Mouse (Mus musculus) adrenal gland, postnatal 4 days (tissue): ENCODE results near the gene Pdcd1lg2. TPM values are rescaled to one million over a fixed set of nuclear protein-coding genes. Genes with fewer than 3 reads are reported as not detected.
"Not testable (repeated sequence)": the region's sequence is repeated elsewhere in the genome, so short reads cannot be mapped to it uniquely, and the experiment has no call there.

ENCODE experiments used
- DNase-seq, 2 experiments: peaks; one replicate each; pipeline ENCODE4 v3.0.0; 2021 to 2022; ENCODE audit warnings: low spot score in 2 of 2, mixed read lengths in 2 of 2
- total RNA-seq, 2 experiments: library from RNA; stranded (reverse); gene quantifications; 2 replicates each; pipeline ENCODE4 v1.2.3; 2021

Gene Pdcd1lg2
- total RNA-seq, 2 experiments from 2014 or later, result not detected

DNA sequence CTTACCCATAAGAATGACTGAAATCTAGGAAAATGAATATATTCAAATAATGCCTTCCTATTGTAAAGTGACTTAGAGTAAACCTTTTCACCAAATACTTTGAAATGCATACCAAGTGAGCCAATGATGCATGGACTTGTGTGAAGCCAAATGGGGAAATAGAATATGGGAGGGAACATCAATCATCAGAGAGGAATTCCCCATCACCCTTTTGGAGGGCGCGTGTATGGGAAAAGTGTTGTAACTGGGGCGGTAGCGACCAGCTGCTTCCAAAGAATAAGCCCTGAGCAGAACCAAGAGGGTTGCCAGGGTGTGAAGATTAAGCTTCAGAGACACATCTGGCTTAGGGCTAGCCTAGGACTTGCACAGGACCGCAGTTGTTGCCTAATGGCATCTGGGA, 27.4 kb upstream of the Pdcd1lg2 start:
- no peak for DNase-seq

DNA sequence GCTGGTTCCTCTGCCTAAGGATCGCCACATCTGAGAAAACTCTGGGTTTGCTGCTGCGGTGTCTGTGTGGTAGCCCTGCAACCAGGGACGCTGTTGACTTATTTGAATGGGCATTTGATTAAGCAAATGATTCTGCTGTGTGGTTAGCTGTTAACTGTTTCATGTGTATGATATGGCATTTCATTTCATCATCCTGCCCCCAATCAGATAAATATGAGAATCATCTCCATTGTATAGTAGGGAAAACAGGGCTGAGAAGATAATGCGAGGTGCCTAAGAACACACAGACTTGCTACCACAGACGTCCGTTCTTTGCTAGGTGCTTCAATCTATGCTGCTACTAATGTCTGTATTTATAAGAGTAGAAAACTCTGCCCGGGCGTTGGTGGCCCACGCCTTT, 26.3 kb upstream of the Pdcd1lg2 start:
- no peak for DNase-seq

DNA sequence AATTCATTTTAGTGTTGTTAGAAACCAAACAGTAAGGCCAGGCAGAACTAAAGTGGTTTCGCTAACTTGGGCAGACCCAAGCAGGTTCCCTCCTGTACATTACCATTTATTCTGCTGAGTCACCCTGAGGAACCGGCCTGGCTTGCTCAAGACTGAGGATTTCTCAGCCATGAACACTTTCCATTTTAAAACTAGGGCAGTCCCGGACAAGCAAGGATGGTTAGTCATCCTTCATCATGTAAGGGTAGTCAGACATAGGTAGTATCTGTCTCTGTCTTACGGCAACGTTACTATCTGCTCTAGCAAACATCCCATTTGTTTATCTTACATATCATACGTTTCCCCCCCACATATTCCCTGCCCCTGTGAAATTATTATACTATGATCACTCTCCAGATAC, 25.7 kb upstream of the Pdcd1lg2 start:
- DNase-seq, result no peak

DNA sequence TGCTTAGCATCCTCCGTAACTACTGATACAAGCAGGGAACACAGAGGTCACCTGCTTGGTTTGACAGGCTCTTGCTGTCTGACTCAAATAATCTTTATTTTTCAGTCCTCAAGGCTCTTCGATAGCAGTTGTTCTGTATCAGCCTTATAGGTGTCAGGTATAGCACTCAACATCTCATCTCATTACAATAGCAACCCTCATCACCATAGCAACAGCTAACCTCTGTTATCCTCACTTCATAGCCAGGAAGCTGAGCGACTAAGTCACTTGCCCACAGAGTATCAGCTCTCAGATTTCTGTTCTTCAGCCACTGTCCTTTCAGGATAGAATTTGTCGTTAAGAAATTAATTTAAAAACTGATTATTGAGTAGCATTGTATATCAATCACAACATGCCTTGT, 24.9 kb upstream of the Pdcd1lg2 start:
- no peak for DNase-seq

DNA sequence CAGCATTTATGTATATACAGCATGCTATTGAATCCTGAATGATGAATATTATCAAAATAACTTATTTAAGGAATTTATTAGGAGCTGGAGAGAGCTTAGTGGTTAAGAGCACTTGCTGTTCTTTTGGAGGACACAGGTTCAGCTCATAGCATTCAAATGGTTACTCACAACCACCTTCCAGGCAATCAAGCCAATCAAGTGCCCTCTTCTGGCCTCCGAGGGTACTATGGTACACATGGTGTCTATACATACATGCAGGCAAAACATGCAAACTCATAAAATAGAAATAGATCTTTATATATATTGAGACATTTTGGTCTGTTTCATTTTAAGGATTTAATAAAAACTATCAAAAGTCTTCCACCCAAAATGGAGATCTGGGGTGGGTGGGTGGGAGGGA, 21.9 kb upstream of the Pdcd1lg2 start:
- DNase-seq, result no peak

DNA sequence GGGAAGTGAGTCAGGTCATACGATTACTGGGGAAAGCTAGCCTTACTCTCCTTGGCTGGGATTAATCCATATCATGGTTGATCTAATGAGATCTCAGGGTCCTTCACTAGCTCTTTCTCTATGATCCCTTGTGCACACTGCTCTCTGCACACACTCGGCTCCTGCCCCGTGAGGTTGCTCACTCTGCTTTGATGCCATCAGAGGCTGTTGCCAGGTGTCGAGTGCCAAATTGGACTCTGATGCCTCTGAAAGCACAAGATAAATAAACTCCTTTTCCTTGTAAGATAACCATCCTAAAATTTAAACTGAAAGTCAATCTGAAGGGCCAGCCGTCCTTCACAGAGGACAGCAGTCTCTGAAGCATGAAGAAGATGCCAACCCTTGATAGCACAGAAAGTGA, 20.2 kb upstream of the Pdcd1lg2 start:
- no peak for DNase-seq

DNA sequence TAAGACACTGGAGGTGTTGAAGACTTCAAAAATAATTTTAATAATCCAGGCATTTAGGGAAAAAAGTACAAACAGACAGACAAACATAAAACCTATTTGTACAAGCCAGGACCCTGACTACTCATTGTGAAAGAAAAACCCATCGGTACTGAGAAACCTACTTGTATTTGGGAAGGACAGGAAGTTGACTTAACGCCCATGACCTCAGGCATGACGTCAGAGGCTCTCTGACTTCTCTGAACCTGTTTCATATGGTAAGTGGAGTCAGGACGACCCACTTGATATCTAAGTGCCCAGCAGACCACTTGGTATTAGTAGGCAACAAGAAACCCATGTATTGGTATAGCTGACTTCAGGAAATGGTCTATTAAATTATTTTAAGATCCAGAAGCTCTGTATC, 19.4 kb upstream of the Pdcd1lg2 start:
- DNase-seq, result no peak

DNA sequence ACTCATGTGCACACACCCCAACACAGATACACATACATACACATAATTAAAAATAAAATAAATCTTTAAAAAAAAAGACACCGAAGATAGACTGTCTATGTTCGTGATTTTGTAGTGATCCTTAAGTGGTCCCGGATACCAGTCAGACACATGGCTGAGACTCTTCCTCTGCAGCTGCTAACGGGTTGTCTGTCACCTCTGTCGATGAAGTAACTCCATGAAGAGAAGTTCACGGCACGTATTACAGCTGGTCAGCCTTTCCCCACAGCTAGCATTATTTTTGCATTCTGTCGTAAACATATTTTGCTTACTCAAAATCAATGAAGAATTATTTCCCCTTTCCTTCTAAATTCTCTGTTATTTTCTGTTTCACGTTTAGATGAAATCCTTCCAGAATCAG, 17.4 kb upstream of the Pdcd1lg2 start:
- no peak for DNase-seq

DNA sequence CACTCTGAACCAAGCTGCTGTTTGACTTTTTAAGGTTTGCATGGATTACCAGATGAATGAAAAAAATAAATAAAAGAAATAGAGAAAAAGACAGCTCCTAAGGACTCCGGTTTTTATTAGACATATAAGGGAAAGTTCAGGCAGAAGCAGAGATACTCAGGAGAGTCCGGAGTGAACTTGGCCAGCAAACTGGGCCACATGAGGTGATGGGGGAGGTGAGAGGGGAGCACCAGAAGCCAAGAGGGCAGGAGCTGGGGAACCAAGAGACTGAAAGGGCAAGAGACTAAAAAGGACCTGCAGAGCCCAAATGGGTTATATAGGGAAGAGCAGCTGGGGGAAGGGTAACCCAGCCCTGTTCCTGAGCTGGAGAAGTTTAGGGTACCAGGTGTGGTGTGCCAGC, 16.0 kb upstream of the Pdcd1lg2 start:
- DNase-seq, result no peak

DNA sequence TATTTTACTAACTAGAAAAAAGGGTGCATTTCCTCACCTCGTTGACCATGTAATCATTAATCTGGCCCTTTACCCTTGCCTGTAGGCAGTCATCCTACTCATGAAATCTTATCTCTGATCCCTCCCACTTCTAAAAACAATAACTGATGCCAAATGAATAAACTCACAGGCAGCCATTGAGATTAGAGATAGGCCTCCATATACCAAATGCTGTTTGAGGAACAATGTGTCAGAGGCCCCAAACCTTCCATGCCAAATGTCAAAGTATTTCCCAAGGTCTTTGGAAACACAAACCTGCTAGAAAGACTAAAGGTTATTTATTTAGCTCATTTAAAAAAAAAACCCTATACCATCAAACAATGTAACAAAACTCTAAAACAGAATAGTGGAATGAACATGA, 14.4 kb upstream of the Pdcd1lg2 start:
- DNase-seq, result no peak

DNA sequence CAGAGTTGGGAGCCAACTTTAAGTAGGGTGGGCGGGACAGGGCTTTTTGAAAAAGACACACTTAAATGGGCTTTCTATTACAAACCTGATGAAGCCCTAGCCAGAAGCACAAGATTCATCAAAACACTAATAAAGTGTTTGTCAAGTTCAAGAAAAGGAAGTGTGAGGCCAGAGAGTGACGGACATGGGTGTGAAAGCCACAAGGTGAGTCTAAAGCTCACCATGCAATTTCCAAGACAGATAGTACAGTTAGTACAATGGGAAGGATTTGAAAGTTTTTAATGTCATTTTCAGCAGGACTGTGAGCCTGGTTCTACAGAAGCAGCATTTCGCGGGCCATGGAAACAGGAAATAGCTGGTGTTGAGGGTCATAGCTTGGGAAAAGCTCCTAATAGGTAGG, 10.9 kb upstream of the Pdcd1lg2 start:
- no peak for DNase-seq

DNA sequence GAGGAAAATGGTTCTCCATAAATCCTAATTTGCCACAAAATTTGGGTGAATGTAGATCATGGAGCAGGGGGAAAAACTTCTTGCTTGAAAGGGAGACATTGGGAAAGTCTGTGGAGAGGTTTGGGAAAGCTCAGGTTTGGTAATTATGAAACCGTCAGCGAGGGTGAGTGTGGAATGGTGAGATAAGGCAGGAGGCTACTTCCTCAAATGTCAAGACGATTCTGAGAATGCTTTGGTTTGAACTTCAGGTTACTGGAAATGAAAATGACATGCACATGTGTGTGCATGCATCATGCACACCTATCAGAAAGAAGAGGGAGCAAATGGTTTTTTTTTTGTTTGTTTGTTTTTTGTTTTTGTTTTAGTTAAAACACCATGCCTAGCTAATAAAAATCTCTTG, 10.3 kb upstream of the Pdcd1lg2 start:
- DNase-seq, result no peak

DNA sequence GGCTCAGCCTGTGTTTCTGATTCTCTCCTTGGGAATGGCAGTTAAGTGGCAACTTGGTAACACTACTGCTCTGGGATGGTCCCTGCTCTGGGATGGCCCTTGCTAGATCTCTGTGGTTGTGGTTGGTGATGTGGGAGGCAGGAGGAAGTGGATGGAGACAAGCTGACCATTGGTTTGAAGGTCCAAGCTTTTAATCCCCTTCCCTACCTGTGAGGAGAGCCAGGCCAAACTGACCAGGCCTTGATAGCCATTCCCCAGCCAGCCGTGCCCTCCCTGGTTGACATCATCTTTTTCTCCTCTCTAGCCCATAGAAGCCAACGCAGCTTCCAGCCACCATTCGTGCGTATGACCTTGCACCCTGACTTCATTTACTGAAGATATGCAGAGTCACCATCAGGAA, 8.1 kb upstream of the Pdcd1lg2 start:
- no peak for DNase-seq

DNA sequence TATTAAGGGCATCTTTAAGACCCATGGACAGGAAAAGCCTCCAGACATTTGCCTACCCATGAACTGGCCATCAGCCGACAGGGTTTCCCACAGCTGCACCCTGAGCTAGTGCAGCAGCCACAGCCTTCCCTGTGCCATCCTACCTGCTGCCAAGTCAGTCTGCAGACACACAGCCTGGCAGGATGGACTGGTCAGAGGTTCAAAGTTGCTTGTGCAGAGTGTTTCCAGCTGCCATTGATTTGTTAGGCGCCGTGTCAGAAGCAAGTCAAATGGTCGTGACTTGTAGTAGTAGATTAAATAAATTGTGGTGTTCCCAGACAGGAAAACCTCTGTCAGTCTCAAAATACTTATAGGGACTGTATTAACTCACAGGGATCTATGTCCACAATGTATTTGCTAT, 7.5 kb upstream of the Pdcd1lg2 start:
- no peak for DNase-seq

DNA sequence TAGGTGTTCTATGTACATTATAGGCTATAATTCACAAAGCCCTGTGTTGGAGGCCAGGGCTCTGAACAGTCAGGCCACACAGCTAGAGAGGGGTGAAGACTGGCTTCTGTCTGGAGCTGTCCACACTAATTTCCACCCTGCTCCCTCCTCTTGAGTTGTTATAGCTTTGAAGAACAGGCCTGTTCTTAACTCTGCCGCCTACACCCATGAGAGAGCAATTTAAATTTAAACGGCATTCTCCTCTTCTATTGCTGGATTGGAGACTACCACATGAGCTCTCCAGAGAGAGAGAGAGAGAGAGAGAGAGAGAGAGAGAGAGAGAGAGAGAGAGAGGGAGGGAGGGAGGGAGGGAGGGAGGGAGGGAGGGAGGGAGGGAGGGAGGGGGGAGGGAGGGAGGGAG, 5.3 kb upstream of the Pdcd1lg2 start:
- no peak for DNase-seq

DNA sequence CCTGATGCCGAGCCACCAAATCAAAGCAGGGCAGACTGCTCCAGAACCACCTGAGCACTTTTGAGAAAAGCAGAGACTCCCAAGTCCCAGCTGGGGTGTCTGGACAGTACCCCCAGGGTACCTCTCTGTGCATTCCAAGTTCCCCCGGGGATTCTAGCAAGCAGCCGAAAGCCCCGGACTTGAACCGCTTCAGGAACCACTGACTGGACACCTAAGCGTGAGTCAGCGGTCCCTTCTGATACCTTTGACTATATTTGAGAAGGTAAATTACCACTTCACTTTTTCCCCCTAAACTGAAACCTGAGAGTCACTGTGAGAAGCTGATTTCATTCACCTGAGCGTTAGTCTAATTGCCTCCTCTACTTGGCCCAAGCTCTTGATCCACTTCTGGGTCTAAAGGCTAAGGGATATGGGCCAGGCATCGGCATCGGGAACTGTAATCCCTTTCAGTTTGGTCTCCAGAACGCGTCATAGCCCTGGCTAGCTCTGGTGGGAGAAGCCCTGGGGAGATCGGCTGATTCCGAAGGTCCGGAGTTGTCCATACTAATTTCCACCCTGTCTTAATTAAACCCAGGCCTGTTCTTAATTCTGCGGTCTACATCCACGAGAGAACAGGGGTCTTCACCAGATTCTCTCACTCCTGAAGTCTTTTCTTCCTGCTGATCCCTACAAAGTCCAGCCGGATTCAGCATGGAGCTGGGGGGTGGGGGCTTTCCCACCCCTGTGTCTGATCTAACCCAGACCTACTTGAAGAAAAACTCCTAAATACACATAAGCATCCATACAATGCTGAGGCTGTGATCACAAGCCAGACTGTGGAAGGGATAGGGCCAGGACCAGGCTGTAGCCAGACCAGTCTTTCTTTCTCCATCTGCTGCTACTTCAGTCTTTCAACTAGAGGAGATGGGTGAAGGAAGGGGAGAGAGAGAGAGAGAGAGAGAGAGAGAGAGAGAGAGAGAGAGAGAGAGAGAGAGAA, 4.4 kb upstream of the Pdcd1lg2 start:
- no peak for DNase-seq

DNA sequence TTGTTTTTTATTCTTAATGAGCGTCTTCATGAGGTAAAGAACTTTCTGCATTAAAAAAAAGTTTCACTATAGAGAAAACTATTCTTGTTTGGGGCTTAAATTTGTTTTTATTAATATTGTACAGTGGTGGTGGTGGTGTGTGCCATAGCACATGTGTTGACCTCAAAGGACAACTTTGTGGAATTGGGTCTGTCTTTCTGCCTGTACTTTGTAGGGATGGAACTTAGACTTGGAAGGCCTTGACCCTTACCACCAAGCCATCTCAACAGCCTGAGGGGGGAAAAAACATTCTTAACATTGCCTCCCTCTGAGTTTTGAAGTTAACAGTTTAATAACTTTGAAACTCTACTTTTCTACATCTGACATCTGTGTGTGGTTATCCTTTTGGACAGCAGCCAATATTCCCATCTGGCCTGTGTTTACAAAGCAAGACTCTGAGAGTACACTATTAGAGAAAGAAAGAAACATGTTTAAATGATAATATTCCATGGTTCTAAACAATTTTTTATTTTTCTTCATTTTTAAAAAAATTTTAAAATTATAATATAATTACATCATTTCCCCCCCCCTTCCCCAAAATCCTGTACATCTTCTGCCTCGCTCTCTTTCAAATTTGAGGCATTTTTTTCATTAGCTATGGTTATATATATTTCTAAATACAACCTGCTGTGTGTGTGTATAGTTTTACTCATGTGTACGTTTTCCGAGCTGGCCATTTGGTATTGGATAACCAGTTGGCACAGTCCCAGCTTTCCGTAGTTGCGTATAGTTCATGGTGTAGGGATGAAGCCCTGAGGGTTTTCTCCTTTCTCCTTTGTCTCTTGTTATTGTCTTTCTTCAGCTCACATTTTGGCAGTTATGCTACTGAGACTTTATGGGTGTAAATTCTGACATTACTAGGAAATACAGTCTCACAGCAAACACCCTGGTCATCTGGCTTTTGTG, 2.0 kb downstream of the Pdcd1lg2 start:
- DNase-seq, result no peak

DNA sequence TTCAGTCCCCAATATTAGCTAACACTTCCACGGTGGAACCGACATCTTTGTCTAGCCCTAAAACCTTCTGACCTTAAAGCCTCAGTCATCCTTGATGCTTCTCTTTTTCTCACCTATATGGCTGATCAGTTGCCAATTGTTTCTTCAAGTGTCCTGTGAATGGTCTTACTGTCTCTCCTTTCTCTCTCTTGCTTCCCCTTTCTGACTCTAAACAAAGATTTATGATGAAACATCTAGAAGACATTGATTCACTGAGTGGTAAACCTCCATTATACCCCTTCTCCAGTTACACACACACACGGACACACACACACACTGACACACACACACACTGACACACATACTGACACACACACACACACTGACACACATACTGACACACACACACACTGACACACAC, 3.8 kb downstream of the Pdcd1lg2 start:
- no peak for DNase-seq

DNA sequence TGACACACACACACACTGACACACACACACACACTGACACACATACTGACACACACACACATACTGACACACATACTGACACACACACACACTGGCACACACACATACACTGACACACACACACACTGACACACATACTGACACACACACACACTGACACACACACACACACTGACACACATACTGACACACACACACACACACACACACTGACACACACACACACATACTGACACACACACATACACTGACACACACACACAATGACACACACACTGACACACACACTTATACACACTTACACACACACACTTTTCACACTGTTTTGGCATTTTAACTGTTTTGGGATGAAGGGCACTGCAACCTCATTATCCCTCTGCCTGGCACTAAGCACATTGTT, 4.2 kb downstream of the Pdcd1lg2 start:
- not testable (repeated sequence) for DNase-seq

DNA sequence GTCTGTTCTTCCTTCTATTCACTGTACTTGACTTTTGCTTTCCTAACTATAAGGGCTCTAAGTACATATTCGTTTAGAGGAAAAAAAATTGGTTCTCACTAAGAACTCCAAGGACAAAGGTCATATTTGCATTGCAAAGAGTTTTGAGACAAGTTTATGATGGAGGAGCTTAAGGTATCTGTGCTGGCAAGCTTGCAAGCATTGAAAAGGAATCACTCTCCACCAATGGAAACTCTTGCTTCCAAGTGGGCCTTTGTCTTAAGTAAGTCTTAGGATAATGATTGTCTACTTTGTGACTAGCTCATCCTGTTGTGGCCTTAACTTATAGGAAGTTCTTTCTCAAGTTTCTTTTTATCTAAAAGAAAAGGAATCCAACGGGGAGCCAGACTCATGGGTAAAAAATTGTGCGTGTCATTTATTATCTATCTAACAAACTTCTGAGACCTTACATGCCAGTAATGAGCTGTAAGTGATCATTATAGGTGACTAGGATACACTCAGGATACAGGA, 5.7 kb downstream of the Pdcd1lg2 start:
- no peak for DNase-seq

DNA sequence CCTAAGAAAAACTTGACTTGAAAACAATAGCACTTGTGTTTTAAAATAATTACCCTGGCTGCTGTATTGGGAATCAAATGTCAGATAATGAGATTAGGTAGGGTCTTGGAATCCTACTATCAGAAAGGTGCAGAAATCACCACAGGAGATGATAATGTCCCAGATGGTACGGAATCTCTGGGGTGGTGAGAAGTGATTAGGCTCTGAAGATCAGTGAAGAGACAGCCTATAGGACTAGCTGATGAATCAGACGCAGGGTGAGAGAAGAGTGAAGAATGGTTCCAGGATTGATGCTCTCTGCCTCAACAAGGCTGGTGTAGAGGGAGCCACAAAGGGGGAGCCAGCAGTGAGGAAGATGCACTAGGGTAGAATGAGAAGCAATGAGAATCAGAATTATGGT, 6.5 kb downstream of the Pdcd1lg2 start:
- no peak for DNase-seq

DNA sequence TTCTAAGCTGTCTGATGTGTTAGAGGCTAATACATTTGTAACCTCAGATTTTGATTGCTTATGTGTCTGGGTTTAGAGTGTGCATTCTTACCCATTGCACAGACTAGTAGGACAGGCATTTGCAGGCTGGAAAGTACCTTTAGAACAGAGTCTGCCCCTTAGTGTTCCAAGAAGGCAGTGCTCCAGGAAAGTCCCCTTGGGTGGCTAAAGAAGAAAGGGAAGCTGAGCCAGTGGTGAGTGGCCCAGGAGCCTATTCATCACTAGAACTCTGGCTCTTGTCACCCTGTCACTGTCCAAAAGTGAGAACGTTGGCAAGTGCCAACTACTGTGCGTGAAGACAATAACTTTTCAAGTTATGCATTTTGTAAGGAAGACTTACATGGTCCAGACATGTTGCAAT, 7.2 kb downstream of the Pdcd1lg2 start:
- DNase-seq, result no peak
